Mouse (Mus musculus) kidney, embryonic 15.5 days (tissue): Measurements from ENCODE around the gene Atf7ip2. TPM values are rescaled to one million over a fixed set of nuclear protein-coding genes. Genes with fewer than 3 reads are reported as not detected.
"Not testable (repeated sequence)": the region's sequence is repeated elsewhere in the genome, so short reads cannot be mapped to it uniquely, and the experiment has no call there.

Source experiments
- ATAC-seq: fragments of 200-750 bp; cut with Nextera tagmentation; replicated peaks from 2 replicates; pipeline ENCODE4 v1.8.0; 2017; ENCODE audit warnings: moderate TSS enrichment; ENCODE audit not compliant: low FRiP score
- H3K27ac ChIP-seq: fragments of 300-500 bp; sonication (generic); 2 replicates; pipeline ENCODE4 v1.5.1; 2015; ENCODE audit warnings: mild to moderate bottlenecking, inconsistent platforms
- H3K27me3 ChIP-seq: fragments of 300-500 bp; sonication (generic); 2 replicates; pipeline ENCODE4 v1.6.1; 2015; ENCODE audit warnings: inconsistent platforms
- H3K36me3 ChIP-seq: fragments of 300-500 bp; sonication (generic); 2 replicates; pipeline ENCODE4 v1.6.1; 2015; ENCODE audit warnings: inconsistent platforms
- H3K4me1 ChIP-seq: fragments of 300-500 bp; sonication (generic); 2 replicates; pipeline ENCODE4 v1.6.1; 2015; ENCODE audit warnings: inconsistent platforms
- H3K4me2 ChIP-seq: fragments of 300-500 bp; sonication (generic); 2 replicates; pipeline ENCODE4 v1.6.1; 2015; ENCODE audit warnings: moderate library complexity, mild to moderate bottlenecking, inconsistent platforms
- H3K4me3 ChIP-seq: fragments of 300-500 bp; sonication (generic); replicated peaks from 2 replicates; pipeline ENCODE4 v1.5.1; 2015; ENCODE audit warnings: mild to moderate bottlenecking, inconsistent platforms
- H3K9ac ChIP-seq: fragments of 300-500 bp; sonication (generic); 2 replicates; pipeline ENCODE4 v1.6.1; 2015; ENCODE audit warnings: mild to moderate bottlenecking, inconsistent platforms
- H3K9me3 ChIP-seq: fragments of 300-500 bp; sonication (generic); replicated peaks from 2 replicates; pipeline ENCODE4 v1.6.1; 2016; ENCODE audit warnings: inconsistent platforms
- whole genome bisulfite sequencing: fragments of 180-500 bp; shearing (Covaris S2); methylation state at CpG from one replicate; pipeline ENCODE4 v1.1.7; 2015; ENCODE audit warnings: mixed read lengths; 5-methylcytosine and 5-hydroxymethylcytosine counted together
- polyA plus RNA-seq: library from polyadenylated mRNA; unstranded; fragments of >200 nt; fragmentation: Nextera tagmentation; extraction: Ambion mirVana; gene quantifications from 2 replicates; pipeline ENCODE4 v1.2.1, GENCODE M21; 2015

Atf7ip2 gene
- polyA plus RNA-seq, 1 experiment from 2014 or later: 1.8 TPM

- Histone ChIP-seq H3K4me2 (no peak overlapping the region), H3K4me1 (no peaks in the 10 kb centered on the region), H3K9ac (no peak overlapping the region), H3K27me3 (no peaks in the 10 kb centered on the region), H3K27ac (no peak overlapping the region), H3K4me3 (no peak overlapping the region), H3K9me3 (no peaks in the 10 kb centered on the region), H3K36me3 (no peaks in the 10 kb centered on the region)
- ATAC-seq: no peak
Observed at GRCm38 (mm10) chr16:10236601-10237000, 44.1 kb downstream of the Atf7ip2 start.

- Histone ChIP-seq H3K9ac (no peak overlapping the region), H3K4me3 (no peak overlapping the region), H3K9me3 (no peaks in the 10 kb centered on the region), H3K4me2 (no peak overlapping the region), H3K4me1 (no peaks in the 10 kb centered on the region), H3K27me3 (no peaks in the 10 kb centered on the region), H3K36me3 (no peaks in the 10 kb centered on the region), H3K27ac (no peak overlapping the region)
- WGBS: 94% methylated on average over 1 of the region's 1 CpGs
- ATAC-seq: no peak
Observed at GRCm38 (mm10) chr16:10253993-10254392, 61.5 kb downstream of the Atf7ip2 start.

GRCm38 (mm10) chr16:10272256-10272655 is 79.7 kb downstream of the Atf7ip2 start:
- ATAC-seq: no peak
- Histone ChIP-seq H3K4me3 (no peak overlapping the region), H3K36me3 (no peaks in the 10 kb centered on the region), H3K4me1 (no peaks in the 10 kb centered on the region), H3K4me2 (no peak overlapping the region), H3K9me3 (no peaks in the 10 kb centered on the region), H3K27ac (no peak overlapping the region), H3K27me3 (no peaks in the 10 kb centered on the region), H3K9ac (no peak overlapping the region)
- WGBS: 26% methylated on average over 3 of the region's 3 CpGs

GRCm38 (mm10) chr16:10274465-10274864 is 82.0 kb downstream of the Atf7ip2 start:
- Histone ChIP-seq H3K36me3 (no peaks in the 10 kb centered on the region), H3K4me3 (no peak overlapping the region), H3K4me2 (no peak overlapping the region), H3K27me3 (no peaks in the 10 kb centered on the region), H3K27ac (no peak overlapping the region), H3K4me1 (no peaks in the 10 kb centered on the region), H3K9me3 (no peaks in the 10 kb centered on the region), H3K9ac (no peak overlapping the region)
- WGBS: 64% methylated on average over 4 of the region's 4 CpGs
- ATAC-seq: no peak

GRCm38 (mm10) chr16:10276778-10277177 is 84.3 kb downstream of the Atf7ip2 start:
- not testable (repeated sequence) for H3K4me2 ChIP-seq, H3K4me1 ChIP-seq, H3K36me3 ChIP-seq, H3K27ac ChIP-seq, ATAC-seq, H3K9ac ChIP-seq, H3K27me3 ChIP-seq, H3K4me3 ChIP-seq, H3K9me3 ChIP-seq
- 64% methylated on average over 5 of the region's 5 CpGs for WGBS

DNA sequence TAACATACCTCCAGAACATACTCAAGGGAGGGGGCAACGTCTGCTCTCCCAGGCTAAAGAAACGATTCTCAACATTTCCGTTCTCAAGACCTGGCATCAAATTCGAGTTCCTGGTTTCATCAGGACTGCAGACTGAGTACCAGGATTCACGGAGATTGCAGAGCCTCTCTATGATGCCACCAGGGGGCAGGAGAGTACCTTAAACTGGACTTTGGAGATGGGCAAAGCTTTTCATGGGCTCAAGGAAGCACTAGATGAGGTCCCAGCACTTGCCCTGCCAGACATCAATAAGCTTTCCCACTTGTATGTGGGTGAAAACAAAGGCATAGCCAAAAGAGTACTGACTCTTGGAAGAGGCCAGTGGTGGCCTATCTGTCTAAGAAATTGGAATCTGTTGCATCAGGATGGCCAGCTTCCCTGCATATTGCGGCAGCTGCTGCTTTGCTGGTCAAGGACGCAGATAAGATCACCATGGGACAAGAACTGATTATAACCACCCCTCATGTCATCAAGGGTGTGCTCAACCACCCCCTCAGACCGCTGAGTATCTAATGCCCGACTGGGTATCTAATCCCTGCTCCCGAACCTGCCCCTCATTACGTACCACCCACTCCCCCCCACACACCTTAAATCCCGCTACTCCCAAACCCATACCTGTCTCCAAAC is 87.9 kb downstream of the Atf7ip2 start:
- Histone ChIP-seq H3K27ac (no peak overlapping the region), H3K4me3 (no peak overlapping the region), H3K4me2 (no peak overlapping the region), H3K27me3 (0 out of 2 replicates have a peak, but pooled peaks cover 3% of the 10 kb centered on the region), H3K36me3 (no peaks in the 10 kb centered on the region), H3K9ac (no peak overlapping the region), H3K4me1 (peaks cover 5% of the 10 kb centered on the region; the same call in 1 of the 2 replicates), H3K9me3 (no peaks in the 10 kb centered on the region)
- 44% methylated on average over 12 of the region's 12 CpGs for WGBS
- peak; percentile 38; the same call in 1 of the 2 replicates for ATAC-seq

DNA sequence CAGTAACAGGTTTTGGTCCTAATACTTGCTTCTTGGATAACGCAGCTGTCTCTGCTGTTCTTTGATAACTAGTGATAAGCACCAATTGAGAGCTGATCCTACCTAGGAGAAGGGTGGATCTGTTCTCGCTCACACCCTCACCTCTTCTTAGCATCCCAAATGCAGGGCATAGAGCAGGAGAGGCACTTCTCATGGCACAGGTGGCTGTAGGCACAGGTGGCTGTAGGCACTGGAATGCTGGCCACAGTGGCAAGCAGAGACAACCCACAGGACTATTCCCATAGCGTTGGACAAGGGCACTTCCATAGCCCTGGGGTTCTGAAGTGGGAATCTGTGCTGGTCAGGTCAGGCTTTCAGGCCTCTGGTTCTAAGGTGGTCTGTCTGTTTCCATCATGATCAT is 89.4 kb downstream of the Atf7ip2 start:
- H3K27me3 ChIP-seq: 0 out of 2 replicates have a peak, but pooled peaks cover 3% of the 10 kb centered on the region
- WGBS: 85% methylated on average over 3 of the region's 3 CpGs
- H3K9ac ChIP-seq: no peak overlapping the region
- H3K27ac ChIP-seq: no peak overlapping the region
- no peak for ATAC-seq
- no peak overlapping the region for H3K4me3 ChIP-seq
- H3K9me3 ChIP-seq: no peaks in the 10 kb centered on the region
- H3K4me2 ChIP-seq: no peak overlapping the region
- H3K4me1 ChIP-seq: peaks cover 18% of the 10 kb centered on the region
- no peaks in the 10 kb centered on the region for H3K36me3 ChIP-seq

- Histone ChIP-seq H3K36me3 (no peaks in the 10 kb centered on the region), H3K9me3 (no peaks in the 10 kb centered on the region), H3K4me2 (no peak overlapping the region), H3K9ac (no peak overlapping the region), H3K4me1 (peaks cover 18% of the 10 kb centered on the region), H3K27me3 (no peaks in the 10 kb centered on the region), H3K27ac (no peak overlapping the region), H3K4me3 (no peak overlapping the region)
- ATAC-seq: no peak
- WGBS: 64% methylated on average over 9 of the region's 9 CpGs
Observed at GRCm38 (mm10) chr16:10286513-10287268, 94.2 kb downstream of the Atf7ip2 start.

- no peaks in the 10 kb centered on the region for H3K27me3 ChIP-seq
- no peak for ATAC-seq
- no peak overlapping the region for H3K4me3 ChIP-seq
Observed at GRCm38 (mm10) chr16:10288115-10288514, 95.6 kb downstream of the Atf7ip2 start.

DNA sequence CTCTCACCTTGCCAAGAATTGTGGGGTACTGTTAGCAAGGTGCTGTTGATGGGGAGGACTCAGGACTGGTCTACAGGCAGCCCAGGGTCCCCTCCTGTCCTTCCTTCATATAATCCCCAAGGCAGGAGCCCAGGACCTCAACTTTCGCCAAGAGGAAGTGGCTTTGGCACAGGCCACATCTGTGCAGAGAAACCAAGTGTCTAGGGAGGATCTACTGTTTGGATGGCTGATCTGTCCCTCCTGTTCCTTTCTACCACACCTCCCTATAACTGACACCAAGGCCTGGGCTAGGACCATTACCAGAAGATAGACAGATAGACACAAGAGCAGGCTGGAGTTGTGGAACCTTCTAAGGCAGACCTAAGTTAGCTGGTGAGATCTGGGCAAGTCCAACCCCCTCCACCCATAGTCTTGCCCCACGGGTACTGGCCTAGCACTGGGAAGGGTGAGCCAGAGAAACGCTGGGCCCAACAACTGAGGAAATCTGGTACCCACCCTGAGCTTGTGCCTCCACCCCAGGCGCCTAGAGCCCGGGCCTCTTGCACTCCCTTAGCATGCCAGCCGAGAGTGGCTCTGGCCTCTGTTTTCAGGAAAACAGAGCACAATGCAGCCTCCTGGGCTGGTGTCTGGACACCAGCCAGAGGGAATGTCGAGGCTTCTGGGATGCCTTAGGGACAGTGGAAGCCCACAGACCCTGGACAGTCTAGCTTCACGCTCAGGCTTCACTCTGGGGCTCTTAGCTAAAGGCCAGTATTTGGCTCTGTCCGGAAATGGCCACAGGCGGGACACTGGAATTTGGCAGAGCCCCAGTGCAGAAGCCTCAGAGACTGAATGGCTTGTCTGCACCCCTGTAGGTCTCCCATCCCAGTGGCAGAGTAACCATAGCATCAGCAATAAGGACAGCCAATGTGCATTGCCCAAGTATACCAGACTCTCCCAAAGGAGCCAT is 105.5 kb downstream of the Atf7ip2 start:
- ATAC-seq: no peak
- no peaks in the 10 kb centered on the region for H3K27me3 ChIP-seq
- peaks cover 11% of the 10 kb centered on the region; the same call in 1 of the 2 replicates for H3K4me1 ChIP-seq
- WGBS: 91% methylated on average over 10 of the region's 10 CpGs
- no peak overlapping the region for H3K9ac ChIP-seq
- H3K27ac ChIP-seq: no peak overlapping the region
- no peaks in the 10 kb centered on the region for H3K36me3 ChIP-seq
- H3K4me3 ChIP-seq: no peak overlapping the region
- H3K9me3 ChIP-seq: no peaks in the 10 kb centered on the region
- no peak overlapping the region for H3K4me2 ChIP-seq

More at GRCm38 (mm10) chr16:10288115-10288514, 95.6 kb downstream of the Atf7ip2 start:
- Histone ChIP-seq H3K27ac (no peak overlapping the region), H3K9ac (no peak overlapping the region), H3K4me1 (peaks cover 18% of the 10 kb centered on the region), H3K36me3 (no peaks in the 10 kb centered on the region), H3K9me3 (no peaks in the 10 kb centered on the region), H3K4me2 (no peak overlapping the region)
- 88% methylated on average over 6 of the region's 6 CpGs for WGBS

DNA sequence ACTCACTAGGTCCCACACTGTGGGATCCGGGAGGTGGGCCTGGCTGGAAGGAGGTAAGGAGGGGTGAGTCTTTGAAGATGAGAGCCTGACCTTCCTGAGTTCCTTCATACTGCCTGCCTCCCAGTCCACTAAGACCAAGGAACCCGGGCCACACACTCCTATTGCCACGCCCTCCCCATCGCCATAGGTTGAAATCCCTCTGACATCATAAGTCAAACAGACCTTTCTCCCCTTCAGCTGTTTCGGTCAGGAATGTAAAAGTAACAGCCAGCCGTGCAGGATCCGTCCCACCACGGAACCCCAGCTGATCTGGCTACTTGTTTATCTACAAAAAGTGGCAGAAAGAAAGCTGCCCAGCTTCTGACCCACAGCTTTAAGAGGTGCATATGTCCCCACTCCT is 107.1 kb downstream of the Atf7ip2 start:
- Histone ChIP-seq H3K9ac (no peak overlapping the region), H3K27ac (no peak overlapping the region), H3K4me1 (peaks cover 11% of the 10 kb centered on the region; the same call in 1 of the 2 replicates), H3K4me3 (no peak overlapping the region), H3K36me3 (no peaks in the 10 kb centered on the region), H3K27me3 (no peaks in the 10 kb centered on the region), H3K9me3 (no peaks in the 10 kb centered on the region), H3K4me2 (no peak overlapping the region)
- ATAC-seq: no peak
- WGBS: 20% methylated on average over 8 of the region's 8 CpGs
